Mouse (Mus musculus) C2C12 (cell line): Measurements from ENCODE around the gene Olfr699.

ENCODE experiments used
- CTCF ChIP-seq: IDR thresholded peaks from one replicate; pipeline ENCODE4 v1.5.1; 2011; ENCODE audit not compliant: control insufficient read depth, insufficient read depth, insufficient read length
- MAX ChIP-seq: IDR thresholded peaks from one replicate; pipeline ENCODE4 v1.6.1; 2011; ENCODE audit warnings: mild to moderate bottlenecking, control low read depth
- USF1 ChIP-seq: IDR thresholded peaks from one replicate; pipeline ENCODE4 v1.6.1; 2011; ENCODE audit warnings: low read depth, mild to moderate bottlenecking, control low read depth, moderate library complexity

GRCm38 (mm10) chr7:106745811-106746210, 47.2 kb downstream of the Olfr699 start:
- TF ChIP-seq CTCF: no peak
- TF ChIP-seq MAX: no peak
- no peak for TF ChIP-seq USF1
